Comparison of ENCODE assay signal across 14 mouse cellular contexts in genomic region chr1:165559073-165559472, GRCm38 (mm10).
A peak's percentile ranks its signal among the peaks of the same experiment; 100 is the strongest.
DNase-seq lines count a peak whose midpoint lies in the region; ATAC-seq lines count a peak whose summit lies in the region.
"Had no signal": no experiment of that assay in that cellular context is flagged by ENCODE, and none has a peak within 500 bp of the region (broad histone marks: within the 10 kb centered on the region; RNA-seq: fewer than 3 reads in every experiment).

No protein-coding gene starts in this region.

- no peaks in the 10 kb centered on the region for H3K9me3 ChIP-seq in forebrain, embryonic 14.5 days (replicated peaks; ENCODE audit: control insufficient read depth, low read length)
- H3K9me3 ChIP-seq in forebrain, embryonic 10.5 days = no peaks in the 10 kb centered on the region
- H3K9me3 ChIP-seq in kidney, embryonic 15.5 days (replicated peaks) = no peaks in the 10 kb centered on the region
- H3K9me3 ChIP-seq: embryonic facial prominence, embryonic 12.5 days had no signal

- H3K9ac ChIP-seq in forebrain, embryonic 14.5 days (ENCODE audit: low read length) = no peak overlapping the region
- no peak overlapping the region for H3K9ac ChIP-seq in kidney, embryonic 15.5 days
- H3K9ac ChIP-seq: embryonic facial prominence, embryonic 12.5 days had no signal

- no peaks in the 10 kb centered on the region for H3K27me3 ChIP-seq in forebrain, embryonic 14.5 days (replicated peaks; ENCODE audit: control insufficient read depth, insufficient read depth, low read length)
- no peaks in the 10 kb centered on the region for H3K27me3 ChIP-seq in forebrain, embryonic 10.5 days (ENCODE audit: poor library complexity, severe bottlenecking)
- no peaks in the 10 kb centered on the region for H3K27me3 ChIP-seq in kidney, embryonic 15.5 days
- H3K27me3 ChIP-seq: embryonic facial prominence, embryonic 12.5 days had no signal

- no peak overlapping the region for H3K4me2 ChIP-seq in forebrain, embryonic 14.5 days (ENCODE audit: low read length)
- no peak overlapping the region for H3K4me2 ChIP-seq in kidney, embryonic 15.5 days
- H3K4me2 ChIP-seq: embryonic facial prominence, embryonic 12.5 days had no signal

- no peak overlapping the region for H3K4me3 ChIP-seq in forebrain, embryonic 14.5 days (ENCODE audit: low read depth, low read length)
- no peak overlapping the region for H3K4me3 ChIP-seq in forebrain, embryonic 10.5 days
- no peak overlapping the region for H3K4me3 ChIP-seq in kidney, embryonic 15.5 days (replicated peaks)
- H3K4me3 ChIP-seq: embryonic facial prominence, embryonic 12.5 days had no signal

- WGBS in forebrain, embryonic 14.5 days = 78% methylated on average over 9 of the region's 9 CpGs
- WGBS in forebrain, embryonic 10.5 days = 92% methylated on average over 9 of the region's 9 CpGs
- 89% methylated on average over 9 of the region's 9 CpGs for WGBS in kidney, embryonic 15.5 days

- H3K27ac ChIP-seq in forebrain, embryonic 14.5 days (ENCODE audit: low read depth, low read length) = no peak overlapping the region
- H3K27ac ChIP-seq in forebrain, embryonic 10.5 days = no peak overlapping the region
- no peak overlapping the region for H3K27ac ChIP-seq in kidney, embryonic 15.5 days
- H3K27ac ChIP-seq: embryonic facial prominence, embryonic 12.5 days; hindbrain, postnatal 0 days had no signal

- peak; percentile 63 for DNase-seq in forebrain, embryonic 14.5 days (ENCODE audit: low spot score)
- DNase-seq in forebrain, embryonic 10.5 days (ENCODE audit: extremely low spot score, low spot score) = no peak
- peak; percentile 70 to 79 for DNase-seq in frontal cortex, postnatal 10 days (ENCODE audit: low spot score in 2 of 2)
- peak; percentile 76 to 84 for DNase-seq in left cerebral cortex, adult 18-20 months (ENCODE audit: low spot score in 2 of 2)
- peak; percentile 82 for DNase-seq in right cerebral cortex, postnatal 4 days
- DNase-seq in spleen, postnatal 14 days (ENCODE audit: low spot score in 2 of 2) = no peak
- DNase-seq: adrenal gland, adult 2 months; kidney, postnatal 4 days; lung, adult 18-20 months; midbrain, embryonic 14.5 days had no signal

- H3K36me3 ChIP-seq in forebrain, embryonic 14.5 days (ENCODE audit: control insufficient read depth, insufficient read depth, low read length) = no peaks in the 10 kb centered on the region
- no peaks in the 10 kb centered on the region for H3K36me3 ChIP-seq in forebrain, embryonic 10.5 days (replicated peaks)
- H3K36me3 ChIP-seq in kidney, embryonic 15.5 days = no peaks in the 10 kb centered on the region
- H3K36me3 ChIP-seq: embryonic facial prominence, embryonic 12.5 days had no signal

- peak; percentile 60; the same call in 1 of the 2 replicates for ATAC-seq in forebrain, embryonic 14.5 days
- ATAC-seq in kidney, embryonic 15.5 days (replicated peaks; ENCODE audit: low FRiP score) = no peak
- no peak for ATAC-seq in granulocyte monocyte progenitor cell, adult 5-6 weeks (replicated peaks; ENCODE audit: poor library complexity, severe bottlenecking)
- ATAC-seq: hindbrain, postnatal 0 days had no signal

- no peaks in the 10 kb centered on the region for H3K4me1 ChIP-seq in forebrain, embryonic 14.5 days (ENCODE audit: control insufficient read depth, insufficient read depth, low read length)
- no peaks in the 10 kb centered on the region for H3K4me1 ChIP-seq in forebrain, embryonic 10.5 days
- H3K4me1 ChIP-seq in kidney, embryonic 15.5 days = 0 out of 2 replicates have a peak, but pooled peaks cover under 1% of the 10 kb centered on the region
- H3K4me1 ChIP-seq: embryonic facial prominence, embryonic 12.5 days had no signal

Comparison
In these comparisons a context has a peak if more than half of its experiments do, and no peak if none do; other contexts are left out.
1. DNase-seq: peak in forebrain, embryonic 14.5 days (single experiment), frontal cortex, postnatal 10 days (2 of 2), left cerebral cortex, adult 18-20 months (2 of 2) and right cerebral cortex, postnatal 4 days (single experiment); none in forebrain, embryonic 10.5 days (single experiment) and spleen, postnatal 14 days (0 of 2).